Comparison of ENCODE assay signal across 21 mouse cellular contexts in the genomic region with DNA sequence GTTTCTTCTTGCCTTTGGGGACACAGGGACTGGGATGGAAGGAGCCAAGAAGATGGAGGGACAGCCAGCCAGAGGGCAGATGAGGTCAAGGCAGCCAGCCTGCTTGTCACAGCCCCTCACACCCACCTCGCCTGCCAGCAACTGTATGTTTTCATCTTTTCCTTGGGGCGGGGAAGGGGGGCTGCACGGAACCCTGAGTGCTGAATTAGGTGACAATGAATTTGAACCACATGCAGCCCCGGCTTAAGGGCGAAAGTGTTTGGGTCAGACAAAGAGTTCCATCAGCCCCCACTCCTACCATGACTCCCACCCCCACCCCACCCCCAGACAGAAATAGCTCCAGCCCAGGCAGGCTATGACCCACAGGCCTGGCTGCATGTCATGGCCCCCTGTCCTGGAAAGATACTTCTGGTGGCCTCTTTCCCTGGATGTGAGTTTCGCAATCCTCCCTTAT. TPM values are rescaled to one million over a fixed set of nuclear protein-coding genes. Genes with fewer than 3 reads are reported as not detected.
DNase-seq lines count a peak whose midpoint lies in the region; ATAC-seq and TF ChIP-seq lines count a peak whose summit lies in the region.
"Had no signal": no experiment of that assay in that cellular context is flagged by ENCODE, and none has a peak within 500 bp of the region (broad histone marks: within the 10 kb centered on the region; RNA-seq: fewer than 3 reads in every experiment).

No protein-coding gene starts in this region.

- peak overlapping the region; percentile 98 for H3K27ac ChIP-seq in brown adipose tissue, adult 24 weeks (replicated peaks; ENCODE audit: low read depth, low read length)
- peak overlapping the region; percentile 85; the same call in 1 of the 2 replicates for H3K27ac ChIP-seq in lung, embryonic 14.5 days (ENCODE audit: low read depth)
- H3K27ac ChIP-seq in hindbrain, embryonic 14.5 days: no peak overlapping the region
- H3K27ac ChIP-seq in hindbrain, embryonic 10.5 days: no peak overlapping the region
- H3K27ac ChIP-seq: hindbrain, postnatal 0 days; macrophage had no signal

- no peak overlapping the region for H3K9ac ChIP-seq in lung, embryonic 14.5 days
- no peak overlapping the region for H3K9ac ChIP-seq in hindbrain, embryonic 14.5 days
- H3K9ac ChIP-seq: forebrain, postnatal 0 days; limb, embryonic 15.5 days had no signal

- ATAC-seq in lung, embryonic 14.5 days (ENCODE audit: insufficient read depth): peak; percentile 86
- no peak for ATAC-seq in hindbrain, embryonic 14.5 days (ENCODE audit: low FRiP score)
- ATAC-seq: forebrain, postnatal 0 days; hindbrain, postnatal 0 days had no signal

- no peaks in the 10 kb centered on the region for H3K36me3 ChIP-seq in lung, embryonic 14.5 days (ENCODE audit: insufficient read depth)
- H3K36me3 ChIP-seq in hindbrain, embryonic 14.5 days (replicated peaks; ENCODE audit: control insufficient read depth, insufficient read depth): no peaks in the 10 kb centered on the region
- no peaks in the 10 kb centered on the region for H3K36me3 ChIP-seq in hindbrain, embryonic 10.5 days
- H3K36me3 ChIP-seq: limb, embryonic 15.5 days had no signal

- peak; percentile 46 for DNase-seq in heart, adult 8-10 months (ENCODE audit: low spot score)
- DNase-seq in heart, postnatal 25 days (ENCODE audit: low spot score): no peak
- peak; percentile 24 for DNase-seq in adipocyte (ENCODE audit: low spot score)
- peak; percentile 91 for DNase-seq in lung, embryonic 14.5 days
- no peak for DNase-seq in hindbrain, embryonic 14.5 days (ENCODE audit: low spot score)
- DNase-seq in neural tube, embryonic 10.5 days (ENCODE audit: extremely low spot score, low spot score): no peak
- DNase-seq in hindbrain, embryonic 10.5 days (ENCODE audit: low spot score): no peak
- DNase-seq: cerebellum, adult 18-20 months; forebrain, postnatal 0 days; midbrain, embryonic 14.5 days; thymus, postnatal 4 days had no signal

- 35% methylated on average over 6 of the region's 6 CpGs for WGBS in lung, embryonic 14.5 days
- WGBS in hindbrain, embryonic 14.5 days: 84% methylated on average over 6 of the region's 6 CpGs
- 87% methylated on average over 6 of the region's 6 CpGs for WGBS in hindbrain, embryonic 10.5 days

- H3K4me1 ChIP-seq in brown adipose tissue, adult 24 weeks (ENCODE audit: control insufficient read depth, insufficient read depth, insufficient read length, low read length): peaks cover 21% of the 10 kb centered on the region
- H3K4me1 ChIP-seq in lung, embryonic 14.5 days (ENCODE audit: insufficient read depth): peaks cover 13% of the 10 kb centered on the region; the same call in 1 of the 2 replicates
- no peaks in the 10 kb centered on the region for H3K4me1 ChIP-seq in hindbrain, embryonic 14.5 days (replicated peaks; ENCODE audit: control insufficient read depth, insufficient read depth, low read length)
- H3K4me1 ChIP-seq in hindbrain, embryonic 10.5 days (replicated peaks): peaks cover 21% of the 10 kb centered on the region

- no peak overlapping the region for H3K4me3 ChIP-seq in brown adipose tissue, adult 24 weeks (ENCODE audit: insufficient read depth, low read depth, low read length)
- no peak overlapping the region for H3K4me3 ChIP-seq in lung, embryonic 14.5 days (ENCODE audit: low read depth, low read length)
- H3K4me3 ChIP-seq in hindbrain, embryonic 14.5 days (replicated peaks; ENCODE audit: low read length): no peak overlapping the region
- no peak overlapping the region for H3K4me3 ChIP-seq in hindbrain, embryonic 10.5 days
- H3K4me3 ChIP-seq: limb, embryonic 15.5 days had no signal

- intact Hi-C loops in heart, postnatal 25 days (cut with DNase I): no loop called here

- TF ChIP-seq CTCF in lung, embryonic 14.5 days (IDR thresholded peaks at IDR 0.05; ENCODE audit: low read depth): no peak

- no peaks in the 10 kb centered on the region for H3K27me3 ChIP-seq in lung, embryonic 14.5 days (ENCODE audit: insufficient read depth, low read length)
- no peaks in the 10 kb centered on the region for H3K27me3 ChIP-seq in hindbrain, embryonic 14.5 days (ENCODE audit: control insufficient read depth, insufficient read depth, low read length)
- H3K27me3 ChIP-seq in hindbrain, embryonic 10.5 days (ENCODE audit: insufficient read depth, poor library complexity, severe bottlenecking): no peaks in the 10 kb centered on the region
- H3K27me3 ChIP-seq: limb, embryonic 15.5 days had no signal

- no peaks in the 10 kb centered on the region for H3K9me3 ChIP-seq in lung, embryonic 14.5 days (ENCODE audit: low read depth, low read length)
- no peaks in the 10 kb centered on the region for H3K9me3 ChIP-seq in hindbrain, embryonic 14.5 days (ENCODE audit: control insufficient read depth, low read length)
- H3K9me3 ChIP-seq in hindbrain, embryonic 10.5 days: no peaks in the 10 kb centered on the region
- H3K9me3 ChIP-seq: limb, embryonic 15.5 days had no signal

- peak overlapping the region; percentile 20; the same call in 1 of the 2 replicates for H3K4me2 ChIP-seq in lung, embryonic 14.5 days
- H3K4me2 ChIP-seq in hindbrain, embryonic 14.5 days (replicated peaks): no peak overlapping the region
- H3K4me2 ChIP-seq: limb, embryonic 15.5 days had no signal

RNA-seq across cellular contexts. Expression of a gene that starts 15.9 kb away (rescaled TPM):
- total RNA-seq in heart, adult 8-10 months (2022): not detected
- not detected for total RNA-seq in heart, postnatal 25 days (2021)
- polyA plus RNA-seq in brown adipose tissue, adult 24 weeks (2012; ENCODE audit: insufficient read depth, insufficient read length, missing spikeins): not detected in 2 replicates
- not detected in 2 replicates for polyA plus RNA-seq in lung, embryonic 14.5 days (2014; fragmentation: Nextera tagmentation; extraction: Ambion mirVana)
- not detected in 2 replicates for polyA plus RNA-seq in hindbrain, embryonic 14.5 days (2014; fragmentation: Nextera tagmentation; extraction: Ambion mirVana)
- polyA plus RNA-seq in hindbrain, embryonic 10.5 days (2016; fragmentation: Nextera tagmentation; extraction: Ambion mirVana): not detected in 2 replicates
- total RNA-seq: forebrain, postnatal 0 days; granulocyte monocyte progenitor cell, adult 5-6 weeks; hindbrain, postnatal 0 days; left cerebral cortex, adult 18-20 months had no signal
- polyA plus RNA-seq: forebrain, postnatal 0 days; hindbrain, postnatal 0 days; large intestine, adult 2 months; limb, embryonic 15.5 days; macrophage; midbrain, embryonic 14.5 days; neural tube, embryonic 11.5 days; small intestine, adult 2 months; stomach, embryonic 14.5 days had no signal

RNA-seq across cellular contexts. Expression of a gene that starts 24.7 kb away (rescaled TPM):
- not detected for total RNA-seq in heart, adult 8-10 months (2022)
- total RNA-seq in heart, postnatal 25 days (2021): not detected
- not detected in 2 replicates for polyA plus RNA-seq in brown adipose tissue, adult 24 weeks (2012; ENCODE audit: insufficient read depth, insufficient read length, missing spikeins)
- polyA plus RNA-seq in lung, embryonic 14.5 days (2014; fragmentation: Nextera tagmentation; extraction: Ambion mirVana): 0.39 TPM in 1 of 2 replicates, not detected in the other
- 0.50 TPM in 1 of 2 replicates, not detected in the other for polyA plus RNA-seq in hindbrain, embryonic 14.5 days (2014; fragmentation: Nextera tagmentation; extraction: Ambion mirVana)
- polyA plus RNA-seq in hindbrain, embryonic 10.5 days (2016; fragmentation: Nextera tagmentation; extraction: Ambion mirVana): 2.8 and 3.9 TPM in 2 replicates
- total RNA-seq: forebrain, postnatal 0 days; granulocyte monocyte progenitor cell, adult 5-6 weeks; hindbrain, postnatal 0 days; left cerebral cortex, adult 18-20 months had no signal
- polyA plus RNA-seq: forebrain, postnatal 0 days; hindbrain, postnatal 0 days; macrophage; midbrain, embryonic 14.5 days; small intestine, adult 2 months had no signal

RNA-seq across cellular contexts. Expression of a gene that starts 41.5 kb away (rescaled TPM):
- total RNA-seq in heart, adult 8-10 months (2022): 10 to 100 TPM in 1 of 4 experiments, 1 to 10 TPM in 3; 6.3 to 11.9 (median 7.9) TPM
- total RNA-seq in heart, postnatal 25 days (2021): 1 to 10 TPM; 5.0 to 5.6 TPM
- polyA plus RNA-seq in brown adipose tissue, adult 24 weeks (2012; ENCODE audit: insufficient read depth, insufficient read length, missing spikeins): 6.3 and 9.3 TPM in 2 replicates
- polyA plus RNA-seq in lung, embryonic 14.5 days (2014; fragmentation: Nextera tagmentation; extraction: Ambion mirVana): 23.0 and 23.9 TPM in 2 replicates
- polyA plus RNA-seq in hindbrain, embryonic 14.5 days (2014; fragmentation: Nextera tagmentation; extraction: Ambion mirVana): 6.2 and 7.5 TPM in 2 replicates
- polyA plus RNA-seq in hindbrain, embryonic 10.5 days (2016; fragmentation: Nextera tagmentation; extraction: Ambion mirVana): 12.0 and 12.6 TPM in 2 replicates

RNA-seq across cellular contexts. Expression of a gene that starts 56.1 kb away (rescaled TPM):
- not detected for total RNA-seq in heart, adult 8-10 months (2022)
- not detected for total RNA-seq in heart, postnatal 25 days (2021)
- polyA plus RNA-seq in brown adipose tissue, adult 24 weeks (2012; ENCODE audit: insufficient read depth, insufficient read length, missing spikeins): not detected in 2 replicates
- 41.9 and 42.4 TPM in 2 replicates for polyA plus RNA-seq in lung, embryonic 14.5 days (2014; fragmentation: Nextera tagmentation; extraction: Ambion mirVana)
- polyA plus RNA-seq in hindbrain, embryonic 14.5 days (2014; fragmentation: Nextera tagmentation; extraction: Ambion mirVana): not detected in 2 replicates
- 9.9 and 11.0 TPM in 2 replicates for polyA plus RNA-seq in hindbrain, embryonic 10.5 days (2016; fragmentation: Nextera tagmentation; extraction: Ambion mirVana)
- total RNA-seq: forebrain, postnatal 0 days; granulocyte monocyte progenitor cell, adult 5-6 weeks; hindbrain, postnatal 0 days; left cerebral cortex, adult 18-20 months had no signal
- polyA plus RNA-seq: forebrain, postnatal 0 days; hindbrain, postnatal 0 days; macrophage; midbrain, embryonic 14.5 days had no signal

Comparison
In these comparisons a context has a peak if more than half of its experiments do, and no peak if none do; other contexts are left out.
1. DNase-seq: peak in heart, adult 8-10 months (single experiment), adipocyte (single experiment) and lung, embryonic 14.5 days (single experiment); none in heart, postnatal 25 days (single experiment), hindbrain, embryonic 14.5 days (single experiment), neural tube, embryonic 10.5 days (single experiment) and hindbrain, embryonic 10.5 days (single experiment).
2. H3K27ac ChIP-seq: peak in brown adipose tissue, adult 24 weeks (single experiment) and lung, embryonic 14.5 days (single experiment); none in hindbrain, embryonic 14.5 days (single experiment) and hindbrain, embryonic 10.5 days (single experiment).